Mouse (Mus musculus) spleen, adult 2 months (tissue): ENCODE measurements around the gene Babam2. TPM values are rescaled to one million over a fixed set of nuclear protein-coding genes. Genes with fewer than 3 reads are reported as not detected.
"Not testable (repeated sequence)": the region's sequence is repeated elsewhere in the genome, so short reads cannot be mapped to it uniquely, and the experiment has no call there.

Experiments
- DNase-seq, 2 experiments: peaks; one replicate each; pipeline versions ENCODE4 v3.0.0 to v3.0.0-alpha.2; 2012 to 2021; ENCODE audit warnings: low spot score in 2 of 2, low read depth in 1 of 2
- H3K27ac ChIP-seq: fragments of 200-500 bp; 2 replicates; pipeline ENCODE4 v1.5.1; 2012; ENCODE audit warnings: low read length, inconsistent platforms; ENCODE audit not compliant: insufficient read depth
- H3K27me3 ChIP-seq: fragments of 200-500 bp; 2 replicates; pipeline ENCODE4 v1.6.1; 2012; ENCODE audit warnings: mild to moderate bottlenecking, moderate library complexity, low read length, inconsistent platforms; ENCODE audit not compliant: control insufficient read depth, insufficient read depth
- H3K36me3 ChIP-seq: fragments of 200-500 bp; 2 replicates; pipeline ENCODE4 v1.6.1; 2012; ENCODE audit warnings: mild to moderate bottlenecking, low read length, inconsistent platforms; ENCODE audit not compliant: control insufficient read depth, insufficient read depth
- H3K4me1 ChIP-seq: fragments of 200-500 bp; 2 replicates; pipeline ENCODE4 v1.6.1; 2011; ENCODE audit warnings: inconsistent platforms; ENCODE audit not compliant: control insufficient read depth, insufficient read depth, insufficient read length
- H3K4me3 ChIP-seq: fragments of 200-500 bp; 2 replicates; pipeline ENCODE4 v1.5.1; 2011; ENCODE audit warnings: mild to moderate bottlenecking, inconsistent platforms; ENCODE audit not compliant: insufficient read depth, insufficient read length; ENCODE audit errors: extremely low read depth
- CTCF ChIP-seq: fragments of 200-500 bp; IDR thresholded peaks from 2 replicates; pipeline ENCODE4 v1.5.1; 2011; ENCODE audit warnings: mild to moderate bottlenecking, inconsistent platforms; ENCODE audit not compliant: insufficient read depth, insufficient read length, insufficient replicate concordance; ENCODE audit errors: extremely low read depth
- POLR2A ChIP-seq: fragments of 200-500 bp; IDR thresholded peaks from 2 replicates; pipeline ENCODE4 v1.6.1; 2011; ENCODE audit warnings: low read depth, low read length, inconsistent platforms
- WGBS: fragments of 180-500 bp; shearing (Covaris S2); methylation state at CpG from one replicate; pipeline ENCODE4 v1.1.7; 2018; 5-methylcytosine and 5-hydroxymethylcytosine counted together
- polyA plus RNA-seq: library from polyadenylated mRNA; depleted of rRNA; stranded (reverse); fragments of >200 nt; gene quantifications from 2 replicates; pipeline ENCODE4 v1.2.3, GENCODE M21; 2012

Gene Babam2
- polyA plus RNA-seq, 1 experiment: 12.2 TPM

DNA sequence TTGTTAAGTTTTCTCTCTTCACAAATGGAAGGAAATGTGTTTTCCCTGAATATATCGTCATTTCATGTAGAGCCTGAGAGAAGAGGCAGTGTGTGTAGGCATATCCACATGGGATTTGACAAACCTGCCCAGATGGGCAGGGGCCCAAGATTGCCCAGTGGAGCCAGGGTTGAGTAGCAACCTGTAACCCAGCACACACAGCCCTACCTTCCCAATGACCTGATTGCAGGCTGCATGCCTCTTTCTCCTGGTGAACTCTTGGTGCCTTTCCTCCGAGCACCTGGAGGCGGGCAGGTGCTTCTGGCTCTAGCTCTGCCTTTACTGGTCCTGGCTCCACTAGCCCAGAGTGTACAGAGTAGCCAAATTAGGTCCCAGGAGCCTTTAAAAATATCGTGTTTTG lies 270.0 kb downstream of the Babam2 start:
- WGBS: 86% methylated on average over 4 of the region's 4 CpGs
- TF ChIP-seq CTCF (no peak), POLR2A (no peak)
- no peak overlapping the region for H3K27ac ChIP-seq

DNA sequence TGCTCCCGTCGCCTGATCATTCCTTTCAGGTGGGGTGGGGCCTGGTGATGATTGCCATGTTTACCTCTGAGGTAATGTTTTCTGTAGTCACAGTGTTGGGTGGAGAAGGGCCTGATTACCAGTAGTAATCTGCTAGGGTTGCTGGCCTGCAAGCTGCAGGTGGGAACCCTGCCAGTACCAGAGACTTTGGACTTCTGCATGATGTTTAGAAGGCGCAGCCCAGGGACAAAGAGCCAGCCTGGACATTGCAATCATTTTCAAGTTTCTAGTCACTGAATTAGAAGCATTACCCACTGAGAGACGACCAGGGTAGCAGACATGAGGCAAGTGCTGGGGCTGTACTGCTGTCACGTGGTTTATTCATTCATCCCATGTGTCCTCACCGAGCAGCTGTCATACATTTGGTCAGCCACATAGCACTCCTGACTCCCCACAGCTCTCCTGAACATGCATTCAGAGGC lies 270.6 kb downstream of the Babam2 start:
- 84% methylated on average over 6 of the region's 6 CpGs for WGBS
- H3K4me3 ChIP-seq: no peak overlapping the region
- TF ChIP-seq CTCF (no peak), POLR2A (no peak)
- H3K4me1 ChIP-seq: no peaks in the 10 kb centered on the region
- no peak overlapping the region for H3K27ac ChIP-seq
- H3K36me3 ChIP-seq: no peaks in the 10 kb centered on the region
- no peaks in the 10 kb centered on the region for H3K27me3 ChIP-seq
- no peak for DNase-seq

More for the DNA sequence above, 270.0 kb downstream of the Babam2 start:
- Histone ChIP-seq H3K4me3 (no peak overlapping the region), H3K36me3 (no peaks in the 10 kb centered on the region), H3K27me3 (no peaks in the 10 kb centered on the region), H3K4me1 (no peaks in the 10 kb centered on the region)
- no peak for DNase-seq

GRCm38 (mm10) chr5:31972416-31972815 lies 274.9 kb downstream of the Babam2 start:
- DNase-seq: not testable (repeated sequence)
- WGBS: 93% methylated on average over 1 of the region's 1 CpGs

DNA sequence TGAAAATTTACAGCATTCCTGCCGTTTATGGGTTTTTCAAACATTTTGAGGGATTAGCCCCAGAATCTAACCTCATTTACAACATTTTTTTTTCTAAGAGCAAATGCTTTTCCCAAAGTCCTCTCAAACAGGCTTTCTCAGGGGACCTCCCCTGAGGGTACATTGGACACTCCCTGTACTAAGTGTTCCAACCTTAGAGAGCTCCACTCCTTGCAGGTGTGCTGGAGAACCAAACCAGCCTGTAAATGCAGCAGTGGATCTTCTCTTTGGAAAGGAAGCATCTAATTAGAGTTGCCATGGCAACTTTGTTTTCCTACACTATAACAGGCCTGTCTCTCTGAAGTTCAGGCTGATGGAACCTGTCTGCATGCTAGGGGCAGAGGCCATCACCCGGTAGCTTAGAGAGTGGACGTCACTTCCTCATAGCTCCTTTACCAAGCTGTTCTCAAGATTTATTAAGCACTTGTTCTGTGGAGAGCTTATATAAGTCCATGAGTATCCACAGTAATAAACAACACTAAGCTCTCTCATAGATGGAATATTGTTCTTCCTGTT lies 277.2 kb downstream of the Babam2 start:
- H3K27ac ChIP-seq: no peak overlapping the region
- H3K27me3 ChIP-seq: no peaks in the 10 kb centered on the region
- no peaks in the 10 kb centered on the region for H3K36me3 ChIP-seq
- TF ChIP-seq CTCF (no peak), POLR2A (no peak)
- WGBS: 75% methylated on average over 3 of the region's 3 CpGs
- H3K4me3 ChIP-seq: no peak overlapping the region
- DNase-seq: no peak
- no peaks in the 10 kb centered on the region for H3K4me1 ChIP-seq

More at GRCm38 (mm10) chr5:31972416-31972815, 274.9 kb downstream of the Babam2 start:
- H3K36me3 ChIP-seq, H3K27me3 ChIP-seq, H3K4me3 ChIP-seq, H3K27ac ChIP-seq, H3K4me1 ChIP-seq: not testable (repeated sequence)

- Histone ChIP-seq H3K27ac (no peak overlapping the region), H3K4me3 (no peak overlapping the region), H3K36me3 (no peaks in the 10 kb centered on the region), H3K27me3 (no peaks in the 10 kb centered on the region), H3K4me1 (no peaks in the 10 kb centered on the region)
- 87% methylated on average over 5 of the region's 5 CpGs for WGBS
- TF ChIP-seq CTCF (no peak), POLR2A (no peak)
- DNase-seq: no peak
Measured at GRCm38 (mm10) chr5:31982061-31982460, 284.6 kb downstream of the Babam2 start.

DNA sequence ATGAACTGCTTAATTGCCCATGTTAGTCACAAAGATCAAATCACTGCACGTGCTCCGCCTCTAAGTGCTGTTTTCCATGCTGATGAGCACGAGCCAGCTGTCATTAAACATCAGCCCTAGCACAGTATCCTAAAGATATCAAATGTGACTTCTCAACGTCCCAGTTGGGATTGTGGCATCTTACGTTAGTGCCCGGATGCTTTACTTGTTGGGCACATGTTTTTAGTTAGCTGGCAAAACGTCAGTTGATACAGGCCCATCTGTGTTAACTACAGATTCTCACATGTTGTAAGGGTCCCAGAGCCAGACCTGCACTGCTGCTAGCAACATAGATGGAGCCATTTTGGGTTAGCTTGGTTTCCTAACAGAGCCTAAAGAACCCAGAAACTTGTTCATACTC lies 285.7 kb downstream of the Babam2 start:
- H3K27ac ChIP-seq: no peak overlapping the region
- no peaks in the 10 kb centered on the region for H3K36me3 ChIP-seq
- no peak for TF ChIP-seq POLR2A
- H3K27me3 ChIP-seq: no peaks in the 10 kb centered on the region
- H3K4me1 ChIP-seq: no peaks in the 10 kb centered on the region
- no peak for DNase-seq
- 92% methylated on average over 7 of the region's 7 CpGs for WGBS
- H3K4me3 ChIP-seq: no peak overlapping the region

- Histone ChIP-seq H3K4me1 (no peaks in the 10 kb centered on the region), H3K27me3 (no peaks in the 10 kb centered on the region), H3K36me3 (no peaks in the 10 kb centered on the region), H3K27ac (no peak overlapping the region), H3K4me3 (no peak overlapping the region)
- WGBS: 28% methylated on average over 2 of the region's 2 CpGs
- TF ChIP-seq POLR2A: no peak
- no peak for TF ChIP-seq CTCF
- DNase-seq: no peak
Measured at GRCm38 (mm10) chr5:31983817-31984368, 286.4 kb downstream of the Babam2 start.
